Mouse (Mus musculus): ENCODE results near the gene Guca1b. TPM values are rescaled to one million over a fixed set of nuclear protein-coding genes. Genes with fewer than 3 reads are reported as not detected.

Gene Guca1b
- polyA plus RNA-seq, 1 experiment, result 1.2 TPM

DNA sequence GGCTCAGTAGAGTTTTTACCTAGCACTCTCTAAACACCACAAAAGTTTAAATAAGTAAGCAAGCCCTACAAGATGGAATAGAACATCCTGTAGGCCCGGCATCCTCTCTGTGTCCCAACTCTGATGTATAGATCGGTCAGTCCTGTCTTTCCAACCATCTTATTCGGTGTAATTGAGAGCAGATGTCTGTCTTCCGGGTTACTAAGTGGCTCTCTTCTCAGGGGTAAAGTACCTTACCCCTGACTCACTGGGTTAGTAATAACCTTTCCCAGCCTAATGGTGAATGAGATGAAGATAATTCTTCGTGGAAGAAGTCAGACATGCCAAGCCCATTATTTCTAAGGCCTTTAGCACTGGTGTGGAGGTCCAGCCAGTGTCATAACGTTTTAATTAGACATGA lies 11.2 kb upstream of the Guca1b start:
- Histone ChIP-seq H3K4me3 (replicated peaks; ENCODE audit: control insufficient read depth, low read depth, low read length) (no peak overlapping the region), H3K27ac (ENCODE audit: control insufficient read depth, insufficient read depth, low read depth, low read length, poor library complexity) (no peak overlapping the region), H3K4me1 (ENCODE audit: control insufficient read depth, insufficient read depth, low read length) (no peaks in the 10 kb centered on the region; the same call in 1 of the 2 replicates)
- no peak for TF ChIP-seq CTCF (IDR thresholded peaks at IDR 0.05; ENCODE audit: control insufficient read depth, insufficient read depth, low read length)
- TF ChIP-seq POLR2A (IDR thresholded peaks at IDR 0.05; ENCODE audit: borderline replicate concordance, control insufficient read depth, low read depth, low read length), result no peak
- WGBS, result 83% methylated on average over 6 of the region's 6 CpGs

DNA sequence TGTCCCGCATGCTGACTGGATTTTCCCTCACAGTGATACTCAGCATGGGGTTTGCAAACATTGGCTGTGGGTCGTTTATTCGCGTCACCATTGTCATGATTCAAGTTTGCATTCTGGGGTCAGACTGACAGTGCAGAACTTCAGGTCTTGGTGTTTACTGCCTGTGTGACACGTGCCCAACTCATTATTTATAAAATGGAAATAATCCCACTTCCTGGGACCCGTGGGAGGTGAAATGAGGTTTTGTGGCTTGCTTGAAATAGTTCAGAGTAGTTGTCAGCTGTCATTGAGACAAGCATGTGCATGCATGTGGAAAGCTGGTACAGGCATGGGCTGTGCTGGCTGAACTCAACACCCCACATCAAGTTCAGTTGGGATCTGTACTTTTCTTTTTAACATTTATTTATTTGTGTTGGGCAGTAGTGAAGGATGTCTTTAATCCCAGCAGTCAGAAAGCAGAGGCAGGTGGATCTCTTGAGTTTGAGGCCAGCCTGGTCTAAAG lies 8.4 kb upstream of the Guca1b start:
- Histone ChIP-seq H3K4me3 (replicated peaks; ENCODE audit: control insufficient read depth, low read depth, low read length) (no peak overlapping the region), H3K27ac (ENCODE audit: control insufficient read depth, insufficient read depth, low read depth, low read length, poor library complexity) (no peak overlapping the region), H3K4me1 (ENCODE audit: control insufficient read depth, insufficient read depth, low read length) (no peaks in the 10 kb centered on the region)
- no peak for TF ChIP-seq POLR2A (IDR thresholded peaks at IDR 0.05; ENCODE audit: borderline replicate concordance, control insufficient read depth, low read depth, low read length)
- TF ChIP-seq CTCF (IDR thresholded peaks at IDR 0.05; ENCODE audit: control insufficient read depth, insufficient read depth, low read length), result no peak
- 71% methylated on average over 6 of the region's 6 CpGs for WGBS

DNA sequence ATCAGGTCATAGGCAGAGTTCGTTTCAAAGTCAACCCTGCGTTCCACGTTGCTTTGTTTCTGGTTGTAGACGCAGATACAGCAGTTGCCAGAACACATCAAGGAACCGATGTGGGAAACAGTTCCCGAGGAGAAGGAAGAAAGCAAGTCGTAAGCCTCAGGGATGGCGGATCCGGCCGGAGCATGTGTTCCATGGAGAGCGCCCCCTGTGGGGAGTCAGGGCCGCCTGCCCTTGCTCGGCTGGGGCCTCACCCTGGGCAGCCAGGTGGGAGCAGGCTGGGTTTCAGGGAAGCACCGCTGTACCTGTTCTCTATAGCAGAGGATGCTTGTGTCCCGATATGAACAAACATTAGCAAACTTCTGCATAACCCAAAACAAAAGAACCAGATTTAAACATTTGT lies 7.1 kb upstream of the Guca1b start:
- 91% methylated on average over 15 of the region's 15 CpGs for WGBS
- H3K4me1 ChIP-seq (ENCODE audit: control insufficient read depth, insufficient read depth, low read length), result no peaks in the 10 kb centered on the region
- TF ChIP-seq CTCF (IDR thresholded peaks at IDR 0.05; ENCODE audit: control insufficient read depth, insufficient read depth, low read length) (no peak), POLR2A (IDR thresholded peaks at IDR 0.05; ENCODE audit: borderline replicate concordance, control insufficient read depth, low read depth, low read length) (no peak)
- H3K4me3 ChIP-seq (replicated peaks; ENCODE audit: control insufficient read depth, low read depth, low read length), result no peak overlapping the region
- H3K27ac ChIP-seq (ENCODE audit: control insufficient read depth, insufficient read depth, low read depth, low read length, poor library complexity), result no peak overlapping the region

DNA sequence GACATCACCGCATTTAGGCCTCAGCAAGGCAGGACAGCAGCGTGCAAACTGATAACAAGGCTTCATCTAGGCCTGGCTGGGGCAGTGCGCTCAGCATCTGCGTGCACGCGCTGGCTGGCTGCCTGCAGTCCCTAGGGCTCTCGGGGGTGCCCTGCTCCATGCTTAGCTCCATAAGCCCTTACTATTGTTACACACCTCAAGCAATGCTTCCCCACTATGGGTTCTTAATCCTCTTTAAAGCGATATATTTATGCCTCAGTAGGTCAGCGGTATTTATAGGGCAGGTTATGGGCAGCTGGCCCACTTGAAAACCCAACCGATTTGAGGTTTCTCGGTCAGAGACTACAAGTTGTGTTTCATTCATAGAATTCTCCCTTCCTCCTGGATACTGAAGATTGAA lies 3.3 kb upstream of the Guca1b start:
- WGBS, result 83% methylated on average over 11 of the region's 11 CpGs
- H3K4me1 ChIP-seq (ENCODE audit: control insufficient read depth, insufficient read depth, low read length), result no peaks in the 10 kb centered on the region
- H3K4me3 ChIP-seq (replicated peaks; ENCODE audit: control insufficient read depth, low read depth, low read length), result no peak overlapping the region
- no peak overlapping the region for H3K27ac ChIP-seq (ENCODE audit: control insufficient read depth, insufficient read depth, low read depth, low read length, poor library complexity)
- TF ChIP-seq CTCF (IDR thresholded peaks at IDR 0.05; ENCODE audit: control insufficient read depth, insufficient read depth, low read length), result no peak
- TF ChIP-seq POLR2A (IDR thresholded peaks at IDR 0.05; ENCODE audit: borderline replicate concordance, control insufficient read depth, low read depth, low read length), result no peak

DNA sequence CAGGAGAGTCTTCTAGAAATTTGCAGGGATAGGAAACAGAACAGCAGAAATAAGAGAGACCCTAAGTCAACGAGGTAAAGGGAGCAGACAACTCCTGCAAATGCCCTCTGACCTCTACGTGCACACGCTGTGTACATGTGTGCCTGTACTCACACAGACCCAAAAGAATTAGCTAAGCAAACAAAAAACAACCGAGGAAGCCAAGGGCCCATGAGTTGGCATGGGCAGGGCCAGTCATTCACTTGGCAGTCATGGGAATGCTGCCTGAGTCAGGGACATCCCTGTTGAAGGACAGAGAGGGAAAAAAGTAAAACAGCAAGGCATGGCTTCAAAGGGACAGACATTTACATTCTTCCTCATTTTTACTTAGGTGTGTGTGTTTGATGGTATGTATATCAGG lies 1.9 kb upstream of the Guca1b start:
- 82% methylated on average over 4 of the region's 4 CpGs for WGBS
- H3K4me3 ChIP-seq (replicated peaks; ENCODE audit: control insufficient read depth, low read depth, low read length), result no peak overlapping the region
- TF ChIP-seq CTCF (IDR thresholded peaks at IDR 0.05; ENCODE audit: control insufficient read depth, insufficient read depth, low read length) (no peak), POLR2A (IDR thresholded peaks at IDR 0.05; ENCODE audit: borderline replicate concordance, control insufficient read depth, low read depth, low read length) (no peak)
- H3K4me1 ChIP-seq (ENCODE audit: control insufficient read depth, insufficient read depth, low read length), result no peaks in the 10 kb centered on the region
- no peak overlapping the region for H3K27ac ChIP-seq (ENCODE audit: control insufficient read depth, insufficient read depth, low read depth, low read length, poor library complexity)

DNA sequence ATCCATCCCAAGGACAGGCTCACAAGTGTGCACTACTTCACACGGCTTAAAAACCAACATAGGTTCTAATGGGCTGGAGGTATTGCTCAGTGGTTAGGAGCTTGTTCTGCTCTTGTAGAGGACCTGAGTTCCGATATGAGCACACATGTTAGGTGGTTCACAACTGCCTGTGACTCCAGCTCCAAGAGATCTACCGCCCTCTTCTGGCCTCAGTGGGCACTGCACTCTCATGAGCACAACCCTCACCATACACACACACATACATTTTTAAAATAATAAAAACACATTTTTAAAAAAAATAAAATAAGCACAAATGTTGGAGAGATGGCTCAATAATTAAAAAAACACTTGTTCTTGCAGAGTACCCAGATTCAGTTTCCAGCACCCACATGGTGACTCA lies 1.1 kb upstream of the Guca1b start:
- H3K4me3 ChIP-seq (replicated peaks; ENCODE audit: control insufficient read depth, low read depth, low read length), result no peak overlapping the region
- 82% methylated on average over 3 of the region's 3 CpGs for WGBS
- H3K4me1 ChIP-seq (ENCODE audit: control insufficient read depth, insufficient read depth, low read length), result no peaks in the 10 kb centered on the region
- TF ChIP-seq POLR2A (IDR thresholded peaks at IDR 0.05; ENCODE audit: borderline replicate concordance, control insufficient read depth, low read depth, low read length), result no peak
- peak; percentile 25; the same call in 1 of the 2 replicates for TF ChIP-seq CTCF (IDR thresholded peaks at IDR 0.05; ENCODE audit: control insufficient read depth, insufficient read depth, low read length)
- no peak overlapping the region for H3K27ac ChIP-seq (ENCODE audit: control insufficient read depth, insufficient read depth, low read depth, low read length, poor library complexity)

DNA sequence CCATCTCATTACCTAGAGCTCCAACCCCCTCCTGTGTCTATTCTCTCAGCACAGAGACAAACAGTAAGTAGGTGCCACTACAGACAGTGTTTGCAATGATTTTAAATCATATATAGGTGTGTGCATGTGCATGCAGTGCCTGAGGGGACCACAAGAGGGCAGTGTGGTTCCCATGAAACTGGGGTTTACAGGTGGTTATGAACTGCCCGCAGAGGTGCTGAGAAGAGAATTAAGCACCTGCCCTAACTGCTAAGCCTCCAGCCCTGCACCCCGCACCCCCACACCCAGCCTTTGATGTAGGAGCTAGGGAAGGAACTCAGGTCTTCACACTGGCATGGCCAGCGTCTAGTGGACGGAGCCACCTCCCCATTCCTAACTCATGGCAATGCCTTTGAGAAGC lies 1.5 kb downstream of the Guca1b start:
- Histone ChIP-seq H3K4me3 (replicated peaks; ENCODE audit: control insufficient read depth, low read depth, low read length) (no peak overlapping the region), H3K4me1 (ENCODE audit: control insufficient read depth, insufficient read depth, low read length) (no peaks in the 10 kb centered on the region), H3K27ac (ENCODE audit: control insufficient read depth, insufficient read depth, low read depth, low read length, poor library complexity) (no peak overlapping the region)
- peak; percentile 81 for TF ChIP-seq CTCF (IDR thresholded peaks at IDR 0.05; ENCODE audit: control insufficient read depth, insufficient read depth, low read length)
- no peak for TF ChIP-seq POLR2A (IDR thresholded peaks at IDR 0.05; ENCODE audit: borderline replicate concordance, control insufficient read depth, low read depth, low read length)
- 52% methylated on average over 4 of the region's 4 CpGs for WGBS

DNA sequence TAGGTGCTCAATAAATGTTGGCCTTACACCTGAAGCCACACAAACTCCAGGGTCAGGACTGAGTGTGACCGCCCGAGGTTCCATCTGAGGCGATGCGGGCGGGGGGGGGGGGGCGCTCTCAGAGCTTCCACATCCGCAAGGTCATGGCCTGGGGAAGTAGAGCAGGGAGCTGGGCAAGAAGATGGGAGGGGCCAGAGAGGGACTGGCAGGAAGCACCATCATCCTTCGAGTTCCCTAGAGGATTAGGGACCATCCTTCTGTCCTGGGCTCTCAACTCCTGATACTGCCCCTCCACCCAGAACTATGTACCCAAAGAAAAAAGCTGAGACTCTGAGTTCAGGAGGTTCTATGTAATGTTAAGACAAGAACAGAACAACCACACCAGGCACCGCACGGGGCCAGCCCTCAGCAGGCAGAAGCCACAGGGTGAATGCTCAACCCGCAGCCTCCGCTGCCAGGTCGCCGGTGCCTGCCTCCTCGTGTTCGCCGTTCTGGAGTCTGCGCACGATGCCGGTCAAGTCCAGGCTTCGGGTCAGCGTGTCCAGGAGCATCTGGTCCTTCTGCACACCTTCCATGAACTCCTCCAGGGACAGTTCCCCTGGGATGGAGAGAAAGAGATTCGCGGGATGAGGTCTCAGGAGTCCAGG lies 9.2 kb downstream of the Guca1b start:
- no peak overlapping the region for H3K27ac ChIP-seq (ENCODE audit: control insufficient read depth, insufficient read depth, low read depth, low read length, poor library complexity)
- peak overlapping the region; percentile 46 for H3K4me3 ChIP-seq (replicated peaks; ENCODE audit: control insufficient read depth, low read depth, low read length)
- H3K4me1 ChIP-seq (ENCODE audit: control insufficient read depth, insufficient read depth, low read length), result no peaks in the 10 kb centered on the region; the same call in 1 of the 2 replicates
- no peak for TF ChIP-seq CTCF (IDR thresholded peaks at IDR 0.05; ENCODE audit: control insufficient read depth, insufficient read depth, low read length)
- TF ChIP-seq POLR2A (IDR thresholded peaks at IDR 0.05; ENCODE audit: borderline replicate concordance, control insufficient read depth, low read depth, low read length), result 0 out of 2 replicates have a peak, but pooled peaks have one; percentile 15
- WGBS, result 9% methylated on average over 24 of the region's 24 CpGs

Data from bone marrow, adult 2 months (tissue).